Mouse (Mus musculus) heart, adult 11 months (tissue): ENCODE data around the gene Gpx4.
"Not testable (repeated sequence)": the region's sequence is repeated elsewhere in the genome, so short reads cannot be mapped to it uniquely, and the experiment has no call there.

Source experiments
- DNase-seq: peaks from one replicate; pipeline ENCODE4 v3.0.0; 2022

Gpx4 gene

GRCm38 (mm10) chr10:80051618-80052373, 4.8 kb downstream of the Gpx4 start:
- DNase-seq, result peak; percentile 97

- DNase-seq, result no peak
Observed at GRCm38 (mm10) chr10:80052374-80052764, 5.4 kb downstream of the Gpx4 start.

- DNase-seq, result peak; percentile 100
Observed at GRCm38 (mm10) chr10:80053259-80053780, 6.4 kb downstream of the Gpx4 start.

GRCm38 (mm10) chr10:80053831-80054815, 7.2 kb downstream of the Gpx4 start:
- DNase-seq, result peak; percentile 99

GRCm38 (mm10) chr10:80054911-80055310, 7.9 kb downstream of the Gpx4 start:
- DNase-seq, result not testable (repeated sequence)

GRCm38 (mm10) chr10:80055364-80055763, 8.4 kb downstream of the Gpx4 start:
- peak; percentile 89 for DNase-seq

GRCm38 (mm10) chr10:80055891-80056290, 8.9 kb downstream of the Gpx4 start:
- peak; percentile 91 for DNase-seq

GRCm38 (mm10) chr10:80056506-80056905, 9.5 kb downstream of the Gpx4 start:
- peak; percentile 91 for DNase-seq

GRCm38 (mm10) chr10:80056976-80057682, 10.2 kb downstream of the Gpx4 start:
- peak; percentile 94 for DNase-seq

GRCm38 (mm10) chr10:80057683-80058326, 10.8 kb downstream of the Gpx4 start:
- no peak for DNase-seq

- no peak for DNase-seq
Observed at GRCm38 (mm10) chr10:80063104-80063503, 16.1 kb downstream of the Gpx4 start.

- DNase-seq, result peak; percentile 92
Observed at GRCm38 (mm10) chr10:80063877-80064650, 17.1 kb downstream of the Gpx4 start.

- no peak for DNase-seq
Observed at GRCm38 (mm10) chr10:80069251-80069650, 22.3 kb downstream of the Gpx4 start.

GRCm38 (mm10) chr10:80069948-80070450, 23.0 kb downstream of the Gpx4 start:
- DNase-seq, result peak; percentile 91

GRCm38 (mm10) chr10:80070837-80071515, 24.0 kb downstream of the Gpx4 start:
- DNase-seq, result peak; percentile 99

- peak; percentile 95 for DNase-seq
Observed at GRCm38 (mm10) chr10:80071516-80071900, 24.5 kb downstream of the Gpx4 start.

GRCm38 (mm10) chr10:80072623-80073489, 25.9 kb downstream of the Gpx4 start:
- DNase-seq, result no peak

- peak; percentile 99 for DNase-seq
Observed at GRCm38 (mm10) chr10:80074813-80075601, 28.0 kb downstream of the Gpx4 start.

- peak; percentile 92 for DNase-seq
Observed at GRCm38 (mm10) chr10:80075924-80076323, 29.0 kb downstream of the Gpx4 start.
